Mouse (Mus musculus) liver, postnatal 0 days (tissue): Measurements from ENCODE around the gene Fes.
A peak's percentile ranks its signal among the peaks of the same experiment; 100 is the strongest.

ENCODE experiments used
- CTCF ChIP-seq: sonication (generic); IDR thresholded peaks from 2 replicates; pipeline ENCODE4 v1.5.1; 2016; ENCODE audit warnings: antibody characterized with exemption, low read depth
- EP300 ChIP-seq: IDR thresholded peaks from 2 replicates; pipeline ENCODE4 v1.6.1; 2016; ENCODE audit warnings: antibody characterized with exemption, low read depth, mild to moderate bottlenecking

GRCm38 (mm10) chr7:80379531-80379930, 8.2 kb downstream of the Fes start:
- TF ChIP-seq EP300 (no peak), CTCF (peak; percentile 66)
